Mouse (Mus musculus) liver, embryonic 14.5 days (tissue): ENCODE data around the gene Soat2.

Source experiments
- CTCF ChIP-seq: IDR thresholded peaks from 2 replicates; pipeline ENCODE4 v1.5.1; 2016; ENCODE audit warnings: antibody characterized with exemption, low read depth, control low read depth
- EP300 ChIP-seq: IDR thresholded peaks from 2 replicates; pipeline ENCODE4 v1.6.1; 2016; ENCODE audit warnings: antibody characterized with exemption, low read depth

DNA sequence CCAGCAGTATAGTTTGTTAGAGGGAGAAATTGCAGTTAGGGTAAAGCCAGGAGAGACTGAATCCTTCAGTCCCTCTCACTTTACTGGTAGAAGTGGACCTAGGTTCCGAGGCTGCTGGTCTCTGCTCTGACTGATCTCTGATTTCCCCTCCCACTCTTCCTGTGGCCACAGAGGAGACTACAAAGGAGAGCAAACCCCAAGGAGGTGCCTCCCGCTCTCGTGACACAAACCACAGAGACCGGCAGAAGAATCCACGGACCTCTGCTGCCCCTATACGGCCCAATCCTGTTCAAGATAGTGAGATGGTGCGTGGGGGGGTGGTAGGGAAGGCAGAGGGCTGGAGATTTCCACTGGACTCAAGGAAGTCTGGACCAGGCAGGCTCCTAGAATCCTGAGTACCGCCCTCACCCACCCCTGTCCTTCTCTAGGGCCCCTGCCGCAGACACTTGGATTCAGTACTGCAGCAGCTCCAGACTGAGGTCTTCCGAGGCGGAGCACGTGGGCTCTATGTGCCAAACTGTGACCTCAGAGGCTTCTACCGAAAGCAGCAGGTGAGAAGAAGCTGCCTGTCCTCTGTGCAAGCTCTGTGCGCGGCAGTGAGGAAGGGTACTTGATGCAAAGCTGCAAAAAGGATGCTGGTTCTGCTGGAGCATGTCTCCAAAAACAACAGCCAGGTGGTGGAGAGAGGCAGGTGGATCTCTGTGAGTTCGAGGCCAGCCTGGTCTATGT lies 2.5 kb upstream of the Soat2 start:
- no peak for TF ChIP-seq CTCF
- TF ChIP-seq EP300, result no peak
